Mouse (Mus musculus) limb, embryonic 12.5 days (tissue): ENCODE measurements at regions not wholly inside any gene's neighbourhood (a gene's known extent, or its start where the extent isn't known, plus 50 kb on each side); places are given as distances from the start of the nearest gene placed in this dataset.

Source experiments
- ATAC-seq: fragments of 200-750 bp; cut with Nextera tagmentation; 2 replicates; pipeline ENCODE4 v1.8.0; 2017; ENCODE audit warnings: low read depth, moderate TSS enrichment; ENCODE audit not compliant: insufficient number of reproducible peaks, insufficient read depth, low FRiP score, low TSS enrichment
- H3K27ac ChIP-seq: fragments of 300-500 bp; sonication (generic); 2 replicates; pipeline ENCODE4 v1.5.1; 2016; ENCODE audit warnings: mild to moderate bottlenecking, moderate library complexity
- H3K27me3 ChIP-seq: fragments of 300-500 bp; sonication (generic); 2 replicates; pipeline ENCODE4 v1.6.1; 2016; ENCODE audit warnings: mild to moderate bottlenecking, moderate library complexity
- H3K36me3 ChIP-seq: fragments of 300-500 bp; sonication (generic); 2 replicates; pipeline ENCODE4 v1.6.1; 2016; ENCODE audit warnings: mild to moderate bottlenecking, moderate library complexity
- H3K4me1 ChIP-seq: fragments of 300-500 bp; sonication (generic); replicated peaks from 2 replicates; pipeline ENCODE4 v1.6.1; 2016
- H3K4me2 ChIP-seq: fragments of 300-500 bp; sonication (generic); 2 replicates; pipeline ENCODE4 v1.6.1; 2016; ENCODE audit warnings: mild to moderate bottlenecking, moderate library complexity
- H3K4me3 ChIP-seq: fragments of 300-500 bp; sonication (generic); replicated peaks from 2 replicates; pipeline ENCODE4 v1.5.1; 2016; ENCODE audit warnings: mild to moderate bottlenecking
- H3K9ac ChIP-seq: fragments of 300-500 bp; sonication (generic); replicated peaks from 2 replicates; pipeline ENCODE4 v1.6.1; 2016; ENCODE audit warnings: mild to moderate bottlenecking, moderate library complexity
- H3K9me3 ChIP-seq: fragments of 300-500 bp; sonication (generic); 2 replicates; pipeline ENCODE4 v1.6.1; 2016; ENCODE audit warnings: mild to moderate bottlenecking, moderate library complexity
- WGBS: fragments of 180-500 bp; shearing (Covaris S2); methylation state at CpG from one replicate; pipeline ENCODE4 v1.1.7; 2016; 5-methylcytosine and 5-hydroxymethylcytosine counted together

GRCm38 (mm10) chr11:114435788-114436187 is 232.5 kb upstream of the Rpl38 start:
- WGBS = 78% methylated on average over 1 of the region's 1 CpGs
- Histone ChIP-seq H3K27ac (no peak overlapping the region), H3K4me2 (no peak overlapping the region), H3K9ac (no peak overlapping the region), H3K9me3 (no peaks in the 10 kb centered on the region), H3K4me1 (peaks cover 3% of the 10 kb centered on the region), H3K4me3 (no peak overlapping the region), H3K36me3 (no peaks in the 10 kb centered on the region), H3K27me3 (peaks cover 20% of the 10 kb centered on the region)
- ATAC-seq = no peak

GRCm38 (mm10) chr11:114433561-114433960 is 234.8 kb upstream of the Rpl38 start:
- Histone ChIP-seq H3K9ac (no peak overlapping the region; the same call in 1 of the 2 replicates), H3K4me2 (no peak overlapping the region), H3K36me3 (no peaks in the 10 kb centered on the region), H3K27ac (no peak overlapping the region), H3K27me3 (peaks cover 18% of the 10 kb centered on the region), H3K4me3 (no peak overlapping the region), H3K4me1 (peaks cover 9% of the 10 kb centered on the region), H3K9me3 (no peaks in the 10 kb centered on the region)
- WGBS = 16% methylated on average over 5 of the region's 5 CpGs
- ATAC-seq = no peak

GRCm38 (mm10) chr11:114425447-114425846 is 242.9 kb upstream of the Rpl38 start:
- H3K9ac ChIP-seq = no peak overlapping the region
- H3K36me3 ChIP-seq = no peaks in the 10 kb centered on the region
- H3K4me1 ChIP-seq = peaks cover 6% of the 10 kb centered on the region
- no peak overlapping the region for H3K4me3 ChIP-seq
- H3K27ac ChIP-seq = no peak overlapping the region
- H3K9me3 ChIP-seq = no peaks in the 10 kb centered on the region
- ATAC-seq = no peak
- H3K27me3 ChIP-seq = 0 out of 2 replicates have a peak, but pooled peaks cover 13% of the 10 kb centered on the region
- no peak overlapping the region for H3K4me2 ChIP-seq
- WGBS = 64% methylated on average over 14 of the region's 14 CpGs

GRCm38 (mm10) chr11:114423322-114423721 is 245.0 kb upstream of the Rpl38 start:
- WGBS = 84% methylated on average over 19 of the region's 19 CpGs

GRCm38 (mm10) chr11:114419002-114419401 is 249.3 kb upstream of the Rpl38 start:
- H3K9ac ChIP-seq = no peak overlapping the region
- no peak overlapping the region for H3K4me3 ChIP-seq
- no peak overlapping the region for H3K4me2 ChIP-seq
- 83% methylated on average over 7 of the region's 7 CpGs for WGBS
- H3K36me3 ChIP-seq = no peaks in the 10 kb centered on the region
- no peak overlapping the region for H3K27ac ChIP-seq
- H3K27me3 ChIP-seq = 0 out of 2 replicates have a peak, but pooled peaks cover 4% of the 10 kb centered on the region
- H3K4me1 ChIP-seq = no peaks in the 10 kb centered on the region
- H3K9me3 ChIP-seq = no peaks in the 10 kb centered on the region
- ATAC-seq = no peak

More at GRCm38 (mm10) chr11:114423322-114423721, 245.0 kb upstream of the Rpl38 start:
- Histone ChIP-seq H3K4me2 (no peak overlapping the region), H3K36me3 (no peaks in the 10 kb centered on the region), H3K9ac (no peak overlapping the region), H3K27me3 (0 out of 2 replicates have a peak, but pooled peaks cover 8% of the 10 kb centered on the region), H3K27ac (no peak overlapping the region), H3K9me3 (no peaks in the 10 kb centered on the region), H3K4me3 (no peak overlapping the region), H3K4me1 (no peaks in the 10 kb centered on the region)
- ATAC-seq = no peak

- 72% methylated on average over 6 of the region's 6 CpGs for WGBS
- Histone ChIP-seq H3K4me1 (no peaks in the 10 kb centered on the region), H3K4me3 (no peak overlapping the region), H3K36me3 (no peaks in the 10 kb centered on the region), H3K9me3 (no peaks in the 10 kb centered on the region), H3K4me2 (no peak overlapping the region), H3K9ac (no peak overlapping the region), H3K27me3 (no peaks in the 10 kb centered on the region), H3K27ac (no peak overlapping the region)
- ATAC-seq = no peak
Measured at GRCm38 (mm10) chr11:114416168-114416567, 252.2 kb upstream of the Rpl38 start.

- H3K36me3 ChIP-seq = no peaks in the 10 kb centered on the region
- no peak overlapping the region for H3K4me2 ChIP-seq
- 25% methylated on average over 4 of the region's 4 CpGs for WGBS
- no peaks in the 10 kb centered on the region; the same call in 1 of the 2 replicates for H3K9me3 ChIP-seq
- H3K9ac ChIP-seq = no peak overlapping the region
- no peak overlapping the region for H3K4me3 ChIP-seq
- peaks cover 5% of the 10 kb centered on the region; the same call in 1 of the 2 replicates for H3K4me1 ChIP-seq
- peaks cover 8% of the 10 kb centered on the region; the same call in 1 of the 2 replicates for H3K27me3 ChIP-seq
- ATAC-seq = no peak
- no peak overlapping the region for H3K27ac ChIP-seq
Measured at GRCm38 (mm10) chr11:114404401-114404800, 263.9 kb upstream of the Rpl38 start.

- Histone ChIP-seq H3K36me3 (no peaks in the 10 kb centered on the region), H3K9ac (no peak overlapping the region), H3K27ac (no peak overlapping the region), H3K4me1 (peaks cover 5% of the 10 kb centered on the region; the same call in 1 of the 2 replicates), H3K9me3 (no peaks in the 10 kb centered on the region), H3K27me3 (peaks cover 8% of the 10 kb centered on the region; the same call in 1 of the 2 replicates), H3K4me3 (no peak overlapping the region), H3K4me2 (no peak overlapping the region)
- WGBS = 34% methylated on average over 15 of the region's 15 CpGs
- ATAC-seq = no peak
Measured at GRCm38 (mm10) chr11:114402556-114403320, 265.6 kb upstream of the Rpl38 start.

GRCm38 (mm10) chr11:114400701-114401100 is 267.6 kb upstream of the Rpl38 start:
- 69% methylated on average over 5 of the region's 5 CpGs for WGBS
- H3K36me3 ChIP-seq = no peaks in the 10 kb centered on the region
- H3K4me1 ChIP-seq = peaks cover 5% of the 10 kb centered on the region; the same call in 1 of the 2 replicates
- H3K27ac ChIP-seq = no peak overlapping the region
- peaks cover 8% of the 10 kb centered on the region; the same call in 1 of the 2 replicates for H3K27me3 ChIP-seq
- no peaks in the 10 kb centered on the region for H3K9me3 ChIP-seq
- no peak overlapping the region for H3K9ac ChIP-seq
- H3K4me2 ChIP-seq = no peak overlapping the region
- no peak overlapping the region for H3K4me3 ChIP-seq
- ATAC-seq = no peak

GRCm38 (mm10) chr11:114392161-114392560 is 276.2 kb upstream of the Rpl38 start:
- no peaks in the 10 kb centered on the region for H3K4me1 ChIP-seq
- H3K9ac ChIP-seq = no peak overlapping the region
- ATAC-seq = no peak
- H3K27me3 ChIP-seq = 0 out of 2 replicates have a peak, but pooled peaks cover 5% of the 10 kb centered on the region
- no peaks in the 10 kb centered on the region for H3K9me3 ChIP-seq
- H3K27ac ChIP-seq = no peak overlapping the region
- 75% methylated on average over 10 of the region's 10 CpGs for WGBS
- H3K4me3 ChIP-seq = no peak overlapping the region
- no peak overlapping the region for H3K4me2 ChIP-seq
- H3K36me3 ChIP-seq = no peaks in the 10 kb centered on the region

- Histone ChIP-seq H3K27ac (no peak overlapping the region), H3K4me2 (no peak overlapping the region), H3K9me3 (no peaks in the 10 kb centered on the region), H3K27me3 (0 out of 2 replicates have a peak, but pooled peaks cover 5% of the 10 kb centered on the region), H3K4me1 (no peaks in the 10 kb centered on the region), H3K9ac (no peak overlapping the region), H3K36me3 (no peaks in the 10 kb centered on the region), H3K4me3 (no peak overlapping the region)
- 49% methylated on average over 6 of the region's 6 CpGs for WGBS
- ATAC-seq = no peak
Measured at GRCm38 (mm10) chr11:114391553-114391952, 276.8 kb upstream of the Rpl38 start.
